Comparison of ENCODE assay signal across 18 mouse cellular contexts in the genomic region with DNA sequence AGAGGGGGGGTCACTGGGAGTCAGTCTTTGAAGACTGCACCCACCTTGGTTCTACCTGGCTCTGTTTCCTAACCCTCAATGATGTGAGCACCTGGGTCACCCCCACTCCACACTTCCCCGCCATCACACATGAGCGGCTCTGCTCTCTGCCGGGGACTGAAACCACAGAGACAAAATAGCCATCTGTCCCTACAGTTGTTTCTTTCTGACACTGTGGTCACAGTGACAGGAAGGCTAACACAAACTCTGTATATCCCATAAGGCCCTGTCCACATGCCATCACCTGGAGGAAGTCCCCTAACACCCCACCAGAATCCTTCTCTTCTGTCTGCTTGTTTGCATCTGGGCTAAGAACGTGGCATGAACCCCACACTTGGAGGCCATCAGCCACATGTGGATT. TPM values are rescaled to one million over a fixed set of nuclear protein-coding genes. Genes with fewer than 3 reads are reported as not detected.
DNase-seq lines count a peak whose midpoint lies in the region; ATAC-seq and TF ChIP-seq lines count a peak whose summit lies in the region.
"Had no signal": no experiment of that assay in that cellular context is flagged by ENCODE, and none has a peak within 500 bp of the region (broad histone marks: within the 10 kb centered on the region; RNA-seq: fewer than 3 reads in every experiment).

No protein-coding gene starts in this region.

- H3K27me3 ChIP-seq in hindbrain, embryonic 13.5 days, result no peaks in the 10 kb centered on the region
- no peaks in the 10 kb centered on the region for H3K27me3 ChIP-seq in hindbrain, embryonic 11.5 days (ENCODE audit: control insufficient read depth, insufficient read depth, low read length)
- no peaks in the 10 kb centered on the region for H3K27me3 ChIP-seq in stomach, embryonic 14.5 days (ENCODE audit: control insufficient read depth, insufficient read depth, low read length)
- H3K27me3 ChIP-seq in stomach, postnatal 0 days (ENCODE audit: control insufficient read depth, insufficient read depth, low read length), result no peaks in the 10 kb centered on the region
- peaks cover 17% of the 10 kb centered on the region for H3K27me3 ChIP-seq in limb, embryonic 10.5 days (ENCODE audit: low read depth, poor library complexity, severe bottlenecking)
- H3K27me3 ChIP-seq in intestine, embryonic 15.5 days (replicated peaks), result no peaks in the 10 kb centered on the region
- H3K27me3 ChIP-seq: embryonic facial prominence, embryonic 13.5 days; forebrain, embryonic 13.5 days; heart, embryonic 12.5 days; hindbrain, embryonic 15.5 days had no signal

- H3K4me2 ChIP-seq in hindbrain, embryonic 13.5 days, result no peak overlapping the region
- H3K4me2 ChIP-seq in hindbrain, embryonic 11.5 days (replicated peaks; ENCODE audit: low read depth, low read length), result no peak overlapping the region
- no peak overlapping the region for H3K4me2 ChIP-seq in stomach, embryonic 14.5 days (replicated peaks; ENCODE audit: low read depth, low read length)
- no peak overlapping the region for H3K4me2 ChIP-seq in stomach, postnatal 0 days (replicated peaks; ENCODE audit: low read depth)
- H3K4me2 ChIP-seq in intestine, embryonic 15.5 days (replicated peaks), result no peak overlapping the region
- H3K4me2 ChIP-seq: embryonic facial prominence, embryonic 13.5 days; forebrain, embryonic 13.5 days; heart, embryonic 12.5 days; hindbrain, embryonic 15.5 days had no signal

- H3K4me1 ChIP-seq in hindbrain, embryonic 13.5 days (replicated peaks), result peaks cover 73% of the 10 kb centered on the region
- peaks cover 16% of the 10 kb centered on the region for H3K4me1 ChIP-seq in hindbrain, embryonic 11.5 days (replicated peaks; ENCODE audit: control insufficient read depth, insufficient read depth, low read length)
- H3K4me1 ChIP-seq in stomach, embryonic 14.5 days (ENCODE audit: control insufficient read depth, insufficient read depth, low read length), result peaks cover 38% of the 10 kb centered on the region
- H3K4me1 ChIP-seq in stomach, postnatal 0 days (replicated peaks; ENCODE audit: control insufficient read depth, insufficient read depth), result 0 out of 2 replicates have a peak, but pooled peaks cover 4% of the 10 kb centered on the region
- peaks cover 82% of the 10 kb centered on the region for H3K4me1 ChIP-seq in limb, embryonic 10.5 days
- H3K4me1 ChIP-seq in intestine, embryonic 15.5 days (replicated peaks), result peaks cover 42% of the 10 kb centered on the region

- no peak for TF ChIP-seq CTCF in stomach, postnatal 0 days (IDR thresholded peaks at IDR 0.05; ENCODE audit: low read depth)

- DNase-seq in hindbrain, embryonic 11.5 days (ENCODE audit: low spot score), result no peak
- no peak for DNase-seq in stomach, postnatal 0 days (ENCODE audit: low spot score)
- no peak for DNase-seq in limb, embryonic 10.5 days (ENCODE audit: low spot score)
- no peak for DNase-seq in cerebellum, adult 11 months
- DNase-seq: adrenal gland, postnatal 10 days; cerebellum, adult 11-12 months; cerebellum, adult 9-10 months; gastrocnemius, adult 2 months; gastrocnemius, postnatal 25 days had no signal

- no peak overlapping the region for H3K4me3 ChIP-seq in hindbrain, embryonic 13.5 days
- H3K4me3 ChIP-seq in hindbrain, embryonic 11.5 days (ENCODE audit: low read depth, low read length), result no peak overlapping the region
- H3K4me3 ChIP-seq in stomach, embryonic 14.5 days (ENCODE audit: low read depth, low read length), result no peak overlapping the region
- no peak overlapping the region for H3K4me3 ChIP-seq in stomach, postnatal 0 days (ENCODE audit: low read depth, low read length)
- H3K4me3 ChIP-seq in limb, embryonic 10.5 days, result no peak overlapping the region
- H3K4me3 ChIP-seq in intestine, embryonic 15.5 days (replicated peaks), result no peak overlapping the region
- H3K4me3 ChIP-seq: embryonic facial prominence, embryonic 13.5 days; forebrain, embryonic 13.5 days; gastrocnemius, adult 2 months; heart, embryonic 12.5 days; hindbrain, embryonic 15.5 days had no signal

- no peak overlapping the region for H3K9ac ChIP-seq in hindbrain, embryonic 13.5 days
- H3K9ac ChIP-seq in hindbrain, embryonic 11.5 days (ENCODE audit: low read depth, low read length), result no peak overlapping the region; the same call in 1 of the 2 replicates
- no peak overlapping the region for H3K9ac ChIP-seq in stomach, embryonic 14.5 days (replicated peaks; ENCODE audit: low read depth, low read length)
- no peak overlapping the region for H3K9ac ChIP-seq in stomach, postnatal 0 days (ENCODE audit: low read length)
- no peak overlapping the region for H3K9ac ChIP-seq in intestine, embryonic 15.5 days
- H3K9ac ChIP-seq: embryonic facial prominence, embryonic 13.5 days; forebrain, embryonic 13.5 days; heart, embryonic 12.5 days; hindbrain, embryonic 15.5 days had no signal

- no peaks in the 10 kb centered on the region for H3K36me3 ChIP-seq in hindbrain, embryonic 13.5 days
- no peaks in the 10 kb centered on the region for H3K36me3 ChIP-seq in hindbrain, embryonic 11.5 days (ENCODE audit: control insufficient read depth, insufficient read depth, low read length)
- H3K36me3 ChIP-seq in stomach, embryonic 14.5 days (ENCODE audit: control insufficient read depth, insufficient read depth, low read length), result no peaks in the 10 kb centered on the region; the same call in 1 of the 2 replicates
- no peaks in the 10 kb centered on the region for H3K36me3 ChIP-seq in stomach, postnatal 0 days (ENCODE audit: control insufficient read depth, insufficient read depth, low read length)
- H3K36me3 ChIP-seq in limb, embryonic 10.5 days, result 0 out of 2 replicates have a peak, but pooled peaks cover 2% of the 10 kb centered on the region
- no peaks in the 10 kb centered on the region for H3K36me3 ChIP-seq in intestine, embryonic 15.5 days
- H3K36me3 ChIP-seq: embryonic facial prominence, embryonic 13.5 days; hindbrain, embryonic 15.5 days had no signal

- H3K27ac ChIP-seq in hindbrain, embryonic 13.5 days, result 0 out of 2 replicates have a peak overlapping the region, but pooled peaks have one; percentile 75
- no peak overlapping the region for H3K27ac ChIP-seq in hindbrain, embryonic 11.5 days (ENCODE audit: low read depth, low read length)
- H3K27ac ChIP-seq in stomach, embryonic 14.5 days (ENCODE audit: low read length), result peak overlapping the region; percentile 48; the same call in 1 of the 2 replicates
- no peak overlapping the region for H3K27ac ChIP-seq in stomach, postnatal 0 days (replicated peaks)
- H3K27ac ChIP-seq in limb, embryonic 10.5 days, result peak overlapping the region; percentile 71
- H3K27ac ChIP-seq in intestine, embryonic 15.5 days, result no peak overlapping the region
- H3K27ac ChIP-seq: forebrain, embryonic 13.5 days; gastrocnemius, adult 2 months; hindbrain, embryonic 15.5 days had no signal

- ATAC-seq in hindbrain, embryonic 13.5 days (ENCODE audit: low FRiP score), result no peak
- ATAC-seq in hindbrain, embryonic 11.5 days (ENCODE audit: low FRiP score), result no peak
- no peak for ATAC-seq in stomach, embryonic 14.5 days (ENCODE audit: insufficient number of reproducible peaks, insufficient read depth, low FRiP score, low read depth)
- no peak for ATAC-seq in stomach, postnatal 0 days (ENCODE audit: low FRiP score, low TSS enrichment)
- ATAC-seq in intestine, embryonic 15.5 days, result no peak
- ATAC-seq: CD4-positive, CD25-positive, alpha-beta regulatory T cell, adult 4 months; forebrain, embryonic 13.5 days; inflammation-experienced regulatory T-cells, adult 6 months had no signal

- no peak for TF ChIP-seq EP300 in stomach, postnatal 0 days (optimal IDR thresholded peaks at IDR 0.05)

- 71% methylated on average over 4 of the region's 4 CpGs for WGBS in hindbrain, embryonic 13.5 days
- WGBS in hindbrain, embryonic 11.5 days, result 80% methylated on average over 4 of the region's 4 CpGs
- 78% methylated on average over 4 of the region's 4 CpGs for WGBS in stomach, embryonic 14.5 days
- 81% methylated on average over 4 of the region's 4 CpGs for WGBS in stomach, postnatal 0 days
- WGBS in limb, embryonic 10.5 days, result 83% methylated on average over 4 of the region's 4 CpGs
- WGBS in intestine, embryonic 15.5 days, result 75% methylated on average over 4 of the region's 4 CpGs

- no peaks in the 10 kb centered on the region for H3K9me3 ChIP-seq in hindbrain, embryonic 13.5 days
- no peaks in the 10 kb centered on the region for H3K9me3 ChIP-seq in hindbrain, embryonic 11.5 days (ENCODE audit: control insufficient read depth, low read length)
- no peaks in the 10 kb centered on the region for H3K9me3 ChIP-seq in stomach, embryonic 14.5 days (ENCODE audit: control insufficient read depth, low read depth, low read length)
- no peaks in the 10 kb centered on the region for H3K9me3 ChIP-seq in stomach, postnatal 0 days (ENCODE audit: control insufficient read depth, low read length)
- no peaks in the 10 kb centered on the region for H3K9me3 ChIP-seq in limb, embryonic 10.5 days (replicated peaks)
- H3K9me3 ChIP-seq in intestine, embryonic 15.5 days, result no peaks in the 10 kb centered on the region
- H3K9me3 ChIP-seq: embryonic facial prominence, embryonic 13.5 days; forebrain, embryonic 13.5 days; heart, embryonic 12.5 days; hindbrain, embryonic 15.5 days had no signal

RNA-seq across cellular contexts. Expression of a gene that starts 26.1 kb away (rescaled TPM):
- polyA plus RNA-seq in hindbrain, embryonic 13.5 days (2015; fragmentation: Nextera tagmentation; extraction: Ambion mirVana), result 71.2 and 74.8 TPM in 2 replicates
- 67.1 and 73.3 TPM in 2 replicates for polyA plus RNA-seq in hindbrain, embryonic 11.5 days (2014; fragmentation: Nextera tagmentation; extraction: Ambion mirVana)
- polyA plus RNA-seq in stomach, embryonic 14.5 days (2014; fragmentation: Nextera tagmentation; extraction: Ambion mirVana), result 63.4 and 67.6 TPM in 2 replicates
- polyA plus RNA-seq in stomach, postnatal 0 days (2015; fragmentation: Nextera tagmentation; extraction: Ambion mirVana), result 39.9 and 40.5 TPM in 2 replicates
- polyA plus RNA-seq in limb, embryonic 10.5 days (2016; fragmentation: Nextera tagmentation; extraction: Ambion mirVana), result 75.6 and 85.1 TPM in 2 replicates
- polyA plus RNA-seq in intestine, embryonic 15.5 days (2015; fragmentation: Nextera tagmentation; extraction: Ambion mirVana), result 53.1 and 54.2 TPM in 2 replicates

Comparison
In these comparisons a context has a peak if more than half of its experiments do, and no peak if none do; other contexts are left out.
1. H3K27ac ChIP-seq: peak in hindbrain, embryonic 13.5 days (single experiment), stomach, embryonic 14.5 days (single experiment) and limb, embryonic 10.5 days (single experiment); none in hindbrain, embryonic 11.5 days (single experiment), stomach, postnatal 0 days (single experiment) and intestine, embryonic 15.5 days (single experiment).